Mouse (Mus musculus) testis, adult 2 months (tissue): ENCODE data around the gene Ext2.

Experiments
- CTCF ChIP-seq: fragments of 200-500 bp; IDR thresholded peaks from 2 replicates; pipeline ENCODE4 v1.5.1; 2012; ENCODE audit warnings: low read depth, mild to moderate bottlenecking, inconsistent platforms, low read length, moderate library complexity; ENCODE audit not compliant: control insufficient read depth, insufficient read depth, insufficient replicate concordance
- POLR2A ChIP-seq: fragments of 200-500 bp; IDR thresholded peaks from 2 replicates; pipeline ENCODE4 v1.6.1; 2012; ENCODE audit warnings: low read depth, mild to moderate bottlenecking, inconsistent platforms, low read length, moderate library complexity; ENCODE audit not compliant: control insufficient read depth

GRCm38 (mm10) chr2:93720956-93721355 is 101.4 kb downstream of the Ext2 start:
- TF ChIP-seq POLR2A (no peak), CTCF (no peak)
